Mouse (Mus musculus) brown adipose tissue, adult 24 weeks (tissue): Measurements from ENCODE around the gene Nup133. TPM values are rescaled to one million over a fixed set of nuclear protein-coding genes. Genes with fewer than 3 reads are reported as not detected.
"Not testable (repeated sequence)": the region's sequence is repeated elsewhere in the genome, so short reads cannot be mapped to it uniquely, and the experiment has no call there.

ENCODE experiments used
- H3K27ac ChIP-seq: fragments of 200-500 bp; replicated peaks from 2 replicates; pipeline ENCODE4 v1.5.1; 2012; ENCODE audit warnings: low read depth, mild to moderate bottlenecking, low read length
- H3K4me1 ChIP-seq: fragments of 200-500 bp; 2 replicates; pipeline ENCODE4 v1.6.1; 2012; ENCODE audit warnings: low read length, mixed read lengths; ENCODE audit not compliant: control insufficient read depth, insufficient read depth, insufficient read length
- H3K4me3 ChIP-seq: fragments of 200-500 bp; 2 replicates; pipeline ENCODE4 v1.5.1; 2012; ENCODE audit warnings: low read depth, mild to moderate bottlenecking, low read length, moderate library complexity; ENCODE audit not compliant: insufficient read depth
- polyA plus RNA-seq: library from polyadenylated mRNA; stranded (reverse); fragments of >200 nt; gene quantifications from 2 replicates; pipeline ENCODE4 v1.2.4, GENCODE M21; 2012; ENCODE audit not compliant: missing spikeins, insufficient read depth, insufficient read length

Gene Nup133
- polyA plus RNA-seq, 1 experiment = 5.9 TPM

DNA sequence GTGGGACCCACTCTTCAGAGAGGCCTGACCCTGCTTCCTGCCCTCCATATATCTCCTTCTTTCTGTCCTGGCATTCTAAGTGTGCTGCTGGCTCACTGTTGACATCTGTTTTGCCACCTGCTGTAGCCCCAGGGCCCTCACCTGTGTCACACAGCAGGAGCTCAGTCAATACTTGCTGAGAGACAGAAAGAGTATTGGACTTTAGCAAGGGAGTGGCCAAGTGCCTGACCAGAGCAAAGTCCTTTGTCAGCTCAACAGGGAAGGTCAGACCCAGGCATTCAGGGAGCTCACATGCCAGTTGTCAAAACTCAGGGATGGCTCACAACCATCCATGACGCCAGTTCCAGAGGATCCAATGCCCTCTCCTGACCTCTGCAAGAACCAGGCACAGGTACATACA is 24.4 kb upstream of the Nup133 start:
- H3K4me3 ChIP-seq = no peak overlapping the region
- H3K4me1 ChIP-seq = no peaks in the 10 kb centered on the region
- H3K27ac ChIP-seq = no peak overlapping the region

DNA sequence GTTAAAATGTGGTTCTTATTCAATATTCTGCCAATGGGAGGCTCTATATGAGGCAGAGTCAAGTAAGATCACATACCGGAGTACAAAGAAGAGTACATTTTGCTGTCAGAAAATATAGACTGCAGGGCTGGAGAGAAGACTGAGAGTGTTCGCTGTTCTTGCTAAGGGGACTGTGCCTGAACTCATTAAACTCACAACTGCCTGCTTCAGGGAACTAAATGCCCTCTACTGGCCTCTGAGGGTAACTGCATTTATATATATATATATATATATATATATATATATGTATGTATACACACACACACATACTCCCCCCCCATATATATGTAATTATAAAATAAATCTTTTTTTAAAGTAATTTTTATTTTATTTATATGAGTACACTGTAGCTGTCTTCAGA is 17.8 kb upstream of the Nup133 start:
- no peak overlapping the region for H3K27ac ChIP-seq
- no peaks in the 10 kb centered on the region for H3K4me1 ChIP-seq
- H3K4me3 ChIP-seq = no peak overlapping the region

DNA sequence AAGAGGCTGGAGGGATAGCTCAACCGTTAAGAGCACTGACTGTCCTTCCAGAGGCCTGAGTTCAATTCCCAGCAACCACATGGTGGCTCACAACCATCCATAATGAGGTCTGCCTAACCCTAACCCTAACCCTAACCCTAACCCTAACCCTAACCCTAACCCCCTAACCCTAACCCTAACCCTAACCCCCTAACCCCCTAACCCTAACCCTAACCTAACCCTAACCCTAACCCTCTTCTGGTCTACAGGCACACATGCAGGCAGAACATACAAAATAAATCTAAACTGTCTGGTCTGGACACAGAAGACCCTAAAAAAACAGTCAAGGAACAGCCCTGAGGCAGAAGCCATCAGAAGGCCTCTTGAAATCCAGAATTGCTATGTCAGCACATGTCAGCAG is 12.3 kb upstream of the Nup133 start:
- Histone ChIP-seq H3K4me3 (no peak overlapping the region), H3K27ac (no peak overlapping the region), H3K4me1 (no peaks in the 10 kb centered on the region)

DNA sequence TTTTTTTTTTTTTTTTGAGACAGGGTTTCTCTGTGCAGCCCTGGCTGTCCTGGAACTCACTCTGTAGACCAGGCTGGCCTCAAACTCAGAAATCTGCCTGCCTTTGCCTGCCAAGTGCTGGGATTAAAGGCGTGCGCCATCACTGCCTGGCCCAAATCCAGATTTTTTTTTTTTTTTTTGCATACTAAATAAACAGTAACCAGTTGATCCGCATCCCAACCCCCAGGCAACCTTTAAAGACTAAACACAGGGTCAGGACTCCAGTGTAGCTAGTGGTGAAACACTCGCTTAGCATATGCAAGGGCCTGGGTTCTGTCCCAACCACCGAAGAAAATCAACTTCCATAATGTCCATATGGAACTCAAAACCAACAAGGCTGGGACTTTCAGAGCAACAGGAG is 11.5 kb upstream of the Nup133 start:
- H3K4me1 ChIP-seq, H3K27ac ChIP-seq: not testable (repeated sequence)

DNA sequence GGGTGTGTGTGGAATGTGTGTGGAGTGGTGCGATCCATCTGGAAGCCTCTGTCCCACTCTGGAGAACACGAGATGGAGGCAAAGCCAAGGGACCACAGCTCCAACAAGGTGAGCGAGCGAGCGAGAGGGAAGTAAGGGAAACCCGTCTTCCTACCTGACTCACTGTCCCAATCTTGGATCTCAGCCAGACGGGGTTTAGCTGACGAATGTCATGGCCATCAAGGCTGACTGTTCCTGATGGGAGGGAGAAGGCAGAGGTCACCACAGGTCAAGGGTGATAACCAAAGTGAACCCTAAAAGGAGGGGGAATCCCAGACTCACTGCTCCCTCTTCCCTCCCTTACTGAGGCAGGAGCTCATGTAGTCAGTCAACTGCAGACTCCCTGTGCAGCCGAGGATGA is 11.0 kb upstream of the Nup133 start:
- Histone ChIP-seq H3K27ac (no peak overlapping the region), H3K4me1 (no peaks in the 10 kb centered on the region), H3K4me3 (no peak overlapping the region)

More for the DNA sequence above, 11.5 kb upstream of the Nup133 start:
- not testable (repeated sequence) for H3K4me3 ChIP-seq

DNA sequence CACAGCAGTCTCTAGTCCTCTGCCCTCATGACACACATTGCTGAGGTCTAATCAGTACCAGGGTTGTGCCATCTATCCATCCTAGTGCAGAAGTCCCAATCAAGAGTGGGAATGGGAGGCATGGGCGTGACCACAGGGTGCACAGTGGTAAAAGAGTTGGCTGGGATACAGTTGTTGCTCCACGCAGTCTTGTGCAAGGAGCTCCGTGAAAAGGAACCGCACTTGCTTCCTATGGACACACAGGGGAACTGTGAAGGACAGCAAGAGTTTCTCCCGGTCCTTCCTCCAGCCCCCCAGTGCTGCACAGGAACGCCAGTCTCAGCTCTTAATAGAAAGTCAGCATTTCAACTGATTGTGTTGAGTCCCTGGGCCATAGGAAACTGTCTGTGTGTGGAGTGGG is 10.4 kb upstream of the Nup133 start:
- Histone ChIP-seq H3K27ac (no peak overlapping the region), H3K4me3 (no peak overlapping the region), H3K4me1 (no peaks in the 10 kb centered on the region)

DNA sequence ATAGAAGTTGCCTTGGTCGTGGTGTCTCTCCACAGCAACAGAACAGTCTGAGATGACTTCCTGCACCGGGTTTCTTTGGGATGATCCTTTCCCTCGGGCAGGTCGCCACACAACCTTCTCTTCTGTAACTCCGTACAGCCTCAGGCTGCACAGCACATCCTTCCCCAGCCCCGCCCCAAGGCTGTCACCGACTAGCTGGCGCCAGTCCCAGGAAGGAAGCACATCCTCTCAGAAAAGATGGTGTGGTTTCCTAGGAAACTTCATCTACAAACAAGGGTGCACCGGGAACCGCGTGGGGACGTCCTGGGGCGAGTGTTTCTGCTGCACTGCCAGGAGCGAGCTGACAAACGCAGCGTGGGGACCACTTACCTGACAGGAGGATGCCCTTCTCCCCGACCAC is 9.1 kb upstream of the Nup133 start:
- no peaks in the 10 kb centered on the region for H3K4me1 ChIP-seq
- H3K27ac ChIP-seq = no peak overlapping the region
- no peak overlapping the region for H3K4me3 ChIP-seq

DNA sequence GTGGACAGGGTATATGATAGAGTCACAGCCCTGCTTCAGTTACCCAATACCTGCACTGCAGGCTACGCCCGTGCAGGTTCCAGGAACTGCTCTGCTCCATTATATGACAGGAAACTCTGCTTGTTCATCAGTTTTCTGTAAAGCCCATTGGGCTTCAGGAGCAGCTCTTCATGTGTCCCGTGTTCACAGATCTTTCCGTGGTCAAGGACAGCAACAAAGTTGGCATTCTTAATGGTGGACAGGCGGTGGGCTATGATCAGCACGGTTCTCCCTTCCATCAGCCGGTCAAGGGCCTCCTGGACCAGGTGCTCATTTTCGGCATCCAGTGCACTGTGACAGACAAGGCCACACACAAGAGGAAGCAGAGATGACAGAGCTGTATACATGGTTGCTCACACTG is 5.2 kb upstream of the Nup133 start:
- Histone ChIP-seq H3K27ac (no peak overlapping the region), H3K4me1 (no peaks in the 10 kb centered on the region), H3K4me3 (no peak overlapping the region)

DNA sequence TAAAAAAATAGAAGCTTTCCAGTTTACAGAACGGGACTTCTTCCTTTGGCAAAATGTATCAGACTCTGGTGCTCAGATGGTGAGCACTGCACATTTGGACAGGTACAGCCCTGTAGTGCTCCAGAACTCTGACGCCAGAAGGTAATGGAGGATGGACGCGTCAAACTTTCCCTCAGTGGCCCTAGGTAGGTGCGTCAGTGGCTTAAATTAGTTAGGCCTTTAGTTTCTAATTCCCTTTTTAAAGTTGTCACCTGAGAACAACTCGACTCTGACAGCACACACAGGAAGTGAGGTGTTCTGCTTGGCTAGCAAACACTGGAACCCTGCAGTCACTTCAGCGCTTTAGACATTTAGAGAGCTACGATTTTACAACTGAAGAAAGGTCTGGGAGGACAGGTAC is 4.6 kb upstream of the Nup133 start:
- Histone ChIP-seq H3K4me3 (no peak overlapping the region), H3K27ac (no peak overlapping the region), H3K4me1 (no peaks in the 10 kb centered on the region)

DNA sequence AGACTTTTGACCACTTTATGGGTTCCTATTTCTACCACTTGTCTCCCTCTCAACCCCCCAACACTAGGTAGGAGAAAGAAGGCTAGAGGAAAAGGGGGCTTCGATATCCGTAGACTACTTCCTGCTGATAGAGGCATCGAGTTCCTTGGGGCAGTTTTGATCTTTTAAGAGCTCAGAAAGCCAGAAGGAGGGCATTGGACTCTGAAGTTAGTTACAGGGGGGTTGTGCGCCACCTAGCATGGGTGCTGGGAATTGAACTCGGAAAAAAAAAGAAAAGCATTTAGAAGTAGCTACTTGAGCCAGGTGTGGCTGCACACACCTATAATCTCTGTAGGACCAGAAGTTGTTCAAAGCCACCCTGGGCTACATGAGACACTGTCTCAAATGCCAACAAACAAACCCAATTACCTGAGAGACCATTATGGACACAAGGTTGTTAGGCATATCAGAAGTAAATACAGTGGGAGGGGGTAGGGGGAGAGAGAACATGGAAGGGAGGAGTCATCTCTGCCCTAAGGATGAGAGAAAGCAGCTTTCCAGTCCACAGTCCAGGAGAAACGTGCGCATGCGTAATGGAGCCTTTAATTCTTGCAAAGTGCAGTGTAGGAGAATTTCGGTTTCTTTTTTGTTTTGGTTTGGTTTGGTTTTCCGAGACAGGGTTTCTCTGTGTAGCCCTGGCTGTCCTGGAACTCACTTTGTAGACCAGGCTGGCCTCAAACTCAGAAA is 1.2 kb upstream of the Nup133 start:
- Histone ChIP-seq H3K27ac (peak overlapping the region; percentile 56), H3K4me1 (no peaks in the 10 kb centered on the region), H3K4me3 (peak overlapping the region; percentile 85)

DNA sequence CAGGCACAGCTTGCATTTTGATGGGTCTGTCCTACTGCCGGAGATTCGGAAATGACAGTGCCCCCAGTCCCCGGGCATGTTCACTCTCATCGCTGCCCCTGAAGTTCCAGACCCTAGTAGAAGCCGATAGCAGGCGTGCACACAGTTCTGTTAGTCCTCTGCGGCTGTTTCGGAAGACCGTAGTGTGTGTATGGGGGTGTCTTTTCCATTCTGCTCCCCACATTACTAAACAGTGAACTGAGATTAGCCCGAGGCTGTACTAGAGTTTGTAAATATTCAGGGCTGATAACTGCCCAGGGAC is 571 bp upstream of the Nup133 start:
- H3K4me3 ChIP-seq = peak overlapping the region; percentile 85
- peak overlapping the region; percentile 56 for H3K27ac ChIP-seq
- H3K4me1 ChIP-seq = no peaks in the 10 kb centered on the region

DNA sequence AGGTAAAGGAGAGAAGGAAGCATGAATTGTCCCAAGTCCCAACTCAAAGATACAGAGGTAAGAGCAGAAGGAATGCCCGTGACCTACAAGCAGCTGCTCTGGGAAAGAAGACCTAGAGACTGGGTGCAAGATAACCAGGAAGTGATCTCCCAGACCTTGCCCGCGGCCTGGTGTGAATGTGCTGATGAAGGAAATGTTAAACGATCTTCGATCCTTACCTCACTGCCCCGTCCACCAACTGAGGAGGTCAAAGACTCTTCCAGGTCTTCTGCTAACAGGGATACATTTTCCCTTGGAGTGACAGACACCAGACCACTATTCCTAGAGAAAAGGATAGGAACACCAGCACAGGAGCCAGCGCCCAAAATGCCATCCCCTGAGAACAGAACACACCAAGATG is 20.0 kb downstream of the Nup133 start:
- Histone ChIP-seq H3K4me3 (no peak overlapping the region), H3K27ac (no peak overlapping the region), H3K4me1 (no peaks in the 10 kb centered on the region)

DNA sequence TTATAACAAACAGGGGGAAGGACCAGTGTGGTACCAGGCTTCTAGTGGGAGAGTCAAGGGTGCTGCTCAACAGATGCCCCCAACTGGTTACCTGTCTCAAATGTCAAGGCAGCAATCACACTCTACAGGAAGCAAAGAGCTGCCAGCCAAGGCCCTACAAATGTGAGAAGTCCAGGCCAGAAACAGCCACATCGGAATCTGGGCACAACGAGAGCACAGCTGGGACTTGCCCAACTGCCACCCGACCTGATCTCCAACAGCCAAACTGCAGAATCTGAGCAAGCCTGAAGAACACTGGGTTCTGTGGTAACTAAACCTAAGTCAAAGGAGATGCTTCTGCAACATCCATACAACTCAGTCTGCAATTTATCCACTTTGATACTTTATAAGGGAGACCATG is 23.4 kb downstream of the Nup133 start:
- no peak overlapping the region for H3K27ac ChIP-seq
- no peak overlapping the region for H3K4me3 ChIP-seq
- H3K4me1 ChIP-seq = no peaks in the 10 kb centered on the region

DNA sequence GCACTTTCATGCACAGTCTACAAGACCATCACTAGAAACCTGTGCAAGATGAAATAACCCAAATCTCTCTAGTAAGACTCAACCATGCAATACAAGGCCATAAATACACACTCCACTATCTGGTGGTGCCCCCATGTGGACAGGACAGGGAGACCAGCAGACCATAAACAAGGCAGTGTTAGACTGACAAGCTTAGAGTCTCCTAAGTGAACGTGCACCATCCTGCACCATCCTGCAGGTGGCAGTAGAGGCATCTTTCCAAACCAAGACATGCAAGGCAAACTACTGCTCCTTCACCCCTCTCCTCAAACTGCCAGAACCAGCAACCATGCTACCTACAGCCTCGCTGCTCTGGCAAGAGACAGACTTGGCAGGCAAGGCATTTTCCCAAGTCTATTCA is 24.3 kb downstream of the Nup133 start:
- Histone ChIP-seq H3K4me3 (no peak overlapping the region), H3K4me1 (no peaks in the 10 kb centered on the region), H3K27ac (no peak overlapping the region)

DNA sequence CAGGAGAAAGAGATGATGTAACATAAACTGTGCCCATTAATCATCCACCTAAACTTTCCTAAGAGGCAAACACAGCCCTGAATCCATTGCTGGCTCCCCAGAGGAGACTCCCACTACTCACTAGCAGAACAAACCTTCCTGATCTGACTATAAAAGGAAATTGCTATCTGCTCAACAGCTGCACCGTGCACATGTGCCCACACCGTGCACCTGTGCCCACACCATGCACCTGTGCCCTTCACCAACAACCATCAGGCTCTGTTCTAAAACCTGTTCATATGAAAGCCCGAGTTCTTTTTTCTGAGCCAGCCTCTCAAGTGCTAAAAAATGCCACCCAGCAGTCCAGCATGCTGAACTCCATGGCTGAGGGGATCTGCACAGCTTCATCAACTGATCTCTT is 34.4 kb downstream of the Nup133 start:
- no peak overlapping the region for H3K4me3 ChIP-seq
- no peaks in the 10 kb centered on the region for H3K4me1 ChIP-seq

DNA sequence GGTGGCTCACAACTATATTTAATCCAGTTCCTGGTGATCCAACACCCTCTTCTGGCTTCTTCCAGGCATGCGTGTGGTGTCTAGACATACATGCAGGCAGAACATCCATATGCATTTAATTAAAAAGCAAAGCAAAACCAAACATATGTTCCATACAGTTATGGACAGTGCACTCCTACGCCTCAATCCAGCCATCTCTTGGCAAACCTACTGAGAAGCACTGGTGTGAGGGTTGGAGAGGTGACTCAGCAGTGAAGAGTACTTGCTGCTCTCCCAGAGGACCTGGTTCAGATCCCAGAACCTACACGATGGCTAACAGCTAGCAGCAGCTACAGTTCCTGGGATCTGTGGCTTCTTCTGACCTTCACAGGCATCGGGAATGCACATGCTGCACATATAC is 36.8 kb downstream of the Nup133 start:
- H3K27ac ChIP-seq = no peak overlapping the region
- no peaks in the 10 kb centered on the region for H3K4me1 ChIP-seq
- no peak overlapping the region for H3K4me3 ChIP-seq

More for the DNA sequence above, 34.4 kb downstream of the Nup133 start:
- H3K27ac ChIP-seq = no peak overlapping the region

DNA sequence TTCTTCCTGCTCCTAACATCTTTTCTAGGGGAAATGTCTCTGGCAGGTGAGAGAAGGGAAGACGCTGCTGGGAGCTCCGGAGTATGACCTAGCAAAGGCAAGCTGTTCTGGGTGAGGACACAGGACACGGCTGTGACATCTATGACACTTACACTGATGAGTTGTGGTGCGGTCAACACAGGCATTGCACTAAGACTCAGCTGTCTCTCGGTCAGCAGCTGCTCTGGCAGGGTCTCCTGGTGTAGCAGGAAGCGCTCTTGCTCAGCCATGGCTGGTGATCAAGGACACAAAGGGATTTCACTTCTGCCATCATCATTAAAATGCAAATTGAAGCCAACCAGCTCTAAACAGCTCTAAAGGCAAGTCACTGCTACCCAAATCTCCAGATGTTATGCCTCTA is 41.5 kb downstream of the Nup133 start:
- H3K4me1 ChIP-seq = no peaks in the 10 kb centered on the region
- H3K27ac ChIP-seq = no peak overlapping the region
- no peak overlapping the region for H3K4me3 ChIP-seq
